Mouse (Mus musculus) midbrain, embryonic 13.5 days (tissue): Measurements from ENCODE around the gene Epsti1. TPM values are rescaled to one million over a fixed set of nuclear protein-coding genes. Genes with fewer than 3 reads are reported as not detected.

Experiments used
- ATAC-seq: fragments of 200-750 bp; cut with Nextera tagmentation; 2 replicates; pipeline ENCODE4 v1.8.0; 2017; ENCODE audit warnings: mild to moderate bottlenecking, moderate TSS enrichment, moderate library complexity
- H3K27ac ChIP-seq: fragments of 300-500 bp; sonication (generic); 2 replicates; pipeline ENCODE4 v1.5.1; 2015; ENCODE audit warnings: inconsistent platforms, mild to moderate bottlenecking, moderate library complexity
- H3K27me3 ChIP-seq: fragments of 300-500 bp; sonication (generic); 2 replicates; pipeline ENCODE4 v1.6.1; 2015; ENCODE audit warnings: mild to moderate bottlenecking, inconsistent platforms
- H3K36me3 ChIP-seq: fragments of 300-500 bp; sonication (generic); 2 replicates; pipeline ENCODE4 v1.6.1; 2015; ENCODE audit warnings: mild to moderate bottlenecking, inconsistent platforms
- H3K4me1 ChIP-seq: fragments of 300-500 bp; sonication (generic); replicated peaks from 2 replicates; pipeline ENCODE4 v1.6.1; 2015; ENCODE audit warnings: inconsistent platforms
- H3K4me2 ChIP-seq: fragments of 300-500 bp; sonication (generic); replicated peaks from 2 replicates; pipeline ENCODE4 v1.6.1; 2015; ENCODE audit warnings: moderate library complexity, mild to moderate bottlenecking, inconsistent platforms
- H3K4me3 ChIP-seq: fragments of 300-500 bp; sonication (generic); replicated peaks from 2 replicates; pipeline ENCODE4 v1.5.1; 2015; ENCODE audit warnings: mild to moderate bottlenecking, inconsistent platforms
- H3K9ac ChIP-seq: fragments of 300-500 bp; sonication (generic); replicated peaks from 2 replicates; pipeline ENCODE4 v1.6.1; 2015; ENCODE audit warnings: mild to moderate bottlenecking, inconsistent platforms
- H3K9me3 ChIP-seq: fragments of 300-500 bp; sonication (generic); 2 replicates; pipeline ENCODE4 v1.6.1; 2016; ENCODE audit warnings: mild to moderate bottlenecking, inconsistent platforms
- WGBS: fragments of 180-500 bp; shearing (Covaris S2); methylation state at CpG from one replicate; pipeline ENCODE4 v1.1.7; 2015; 5-methylcytosine and 5-hydroxymethylcytosine counted together
- polyA plus RNA-seq: library from polyadenylated mRNA; unstranded; fragments of >200 nt; fragmentation: Nextera tagmentation; extraction: Ambion mirVana; gene quantifications from 2 replicates; pipeline ENCODE4 v1.2.1, GENCODE M21; 2015

Gene Epsti1
- polyA plus RNA-seq, 1 experiment from 2014 or later, result 0.17 TPM

GRCm38 (mm10) chr14:78041886-78042526 lies 138.0 kb downstream of the Epsti1 start:
- H3K36me3 ChIP-seq, result no peaks in the 10 kb centered on the region
- no peak overlapping the region for H3K4me2 ChIP-seq
- ATAC-seq, result no peak
- H3K9ac ChIP-seq, result no peak overlapping the region
- H3K27me3 ChIP-seq, result no peaks in the 10 kb centered on the region
- H3K9me3 ChIP-seq, result no peaks in the 10 kb centered on the region
- 84% methylated on average over 11 of the region's 11 CpGs for WGBS
- H3K4me3 ChIP-seq, result no peak overlapping the region
- no peak overlapping the region for H3K27ac ChIP-seq
- H3K4me1 ChIP-seq, result no peaks in the 10 kb centered on the region

GRCm38 (mm10) chr14:78043079-78043478 lies 139.0 kb downstream of the Epsti1 start:
- Histone ChIP-seq H3K4me1 (no peaks in the 10 kb centered on the region), H3K9me3 (no peaks in the 10 kb centered on the region), H3K27me3 (no peaks in the 10 kb centered on the region), H3K9ac (no peak overlapping the region), H3K4me3 (no peak overlapping the region), H3K4me2 (no peak overlapping the region), H3K36me3 (no peaks in the 10 kb centered on the region), H3K27ac (no peak overlapping the region)
- 32% methylated on average over 2 of the region's 2 CpGs for WGBS
- ATAC-seq, result no peak

- 87% methylated on average over 3 of the region's 3 CpGs for WGBS
- no peak overlapping the region for H3K4me2 ChIP-seq
- ATAC-seq, result no peak
Observed at GRCm38 (mm10) chr14:78048258-78048657, 144.2 kb downstream of the Epsti1 start.

GRCm38 (mm10) chr14:78048674-78049073 lies 144.6 kb downstream of the Epsti1 start:
- Histone ChIP-seq H3K27me3 (no peaks in the 10 kb centered on the region), H3K4me2 (no peak overlapping the region), H3K27ac (no peak overlapping the region), H3K9me3 (no peaks in the 10 kb centered on the region), H3K36me3 (no peaks in the 10 kb centered on the region), H3K9ac (no peak overlapping the region), H3K4me1 (no peaks in the 10 kb centered on the region), H3K4me3 (no peak overlapping the region)
- 83% methylated on average over 4 of the region's 4 CpGs for WGBS
- ATAC-seq, result no peak

More at GRCm38 (mm10) chr14:78048258-78048657, 144.2 kb downstream of the Epsti1 start:
- Histone ChIP-seq H3K27me3 (no peaks in the 10 kb centered on the region), H3K4me1 (no peaks in the 10 kb centered on the region), H3K9ac (no peak overlapping the region), H3K36me3 (no peaks in the 10 kb centered on the region), H3K4me3 (no peak overlapping the region), H3K9me3 (no peaks in the 10 kb centered on the region), H3K27ac (no peak overlapping the region)

Other genes starting within 250 kb of the Epsti1 start
- 76.3 and 83.2 TPM in 2 replicates for gene Dnajc15, start 29.1 kb upstream of the Epsti1 start, polyA plus RNA-seq
- gene Fam216b, start 184.8 kb downstream of the Epsti1 start, polyA plus RNA-seq, result not detected in 2 replicates